Mouse (Mus musculus): ENCODE measurements at regions not wholly inside any gene's neighbourhood (a gene's known extent, or its start where the extent isn't known, plus 50 kb on each side); places are given as distances from the start of the nearest gene placed in this dataset.

DNA sequence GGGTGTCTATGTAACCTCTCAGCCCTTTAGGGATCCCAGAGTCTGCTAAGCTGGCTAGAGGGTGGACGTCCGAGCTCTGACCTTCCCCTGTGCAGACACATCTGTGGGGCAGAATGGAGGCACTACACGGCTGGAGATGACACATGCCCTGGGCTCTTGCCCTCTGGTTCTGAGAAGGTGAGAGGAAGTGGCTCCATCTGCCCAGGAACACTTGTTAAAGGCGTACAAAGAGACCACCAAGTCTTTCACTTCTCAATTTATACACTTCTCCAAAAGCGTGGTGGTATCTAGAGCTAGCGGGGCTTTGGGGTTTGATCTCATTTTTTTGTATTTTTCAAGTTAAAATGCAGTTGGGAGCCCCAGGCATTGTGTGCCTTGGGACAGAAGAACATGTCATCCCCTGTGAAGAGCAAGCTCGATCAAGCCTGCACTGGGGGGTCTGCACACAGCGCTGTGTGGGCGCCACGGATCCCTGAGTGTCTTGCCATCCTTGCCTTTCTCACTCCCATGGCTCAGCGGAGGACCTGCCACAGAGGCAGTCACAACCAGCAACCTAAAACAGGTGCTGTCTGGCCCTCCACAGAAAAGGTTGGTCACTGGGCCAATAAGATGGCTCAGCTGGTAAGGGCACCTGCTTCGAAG lies 121.6 kb upstream of the Slc22a12 start:
- no peak for TF ChIP-seq POLR2A (IDR thresholded peaks at IDR 0.05; ENCODE audit: control insufficient read depth, extremely low read depth, insufficient read depth, low read length, poor library complexity)
- no peak for TF ChIP-seq CTCF (IDR thresholded peaks at IDR 0.05; ENCODE audit: borderline replicate concordance, control insufficient read depth, extremely low read depth, insufficient read depth, low read length, poor library complexity)
